Mouse (Mus musculus) midbrain, embryonic 12.5 days (tissue): ENCODE results near the gene Psmd4. TPM values are rescaled to one million over a fixed set of nuclear protein-coding genes. Genes with fewer than 3 reads are reported as not detected.

Source experiments
- ATAC-seq: fragments of 200-750 bp; cut with Nextera tagmentation; 2 replicates; pipeline ENCODE4 v1.8.0; 2017; ENCODE audit warnings: low read depth, moderate TSS enrichment, moderate library complexity; ENCODE audit not compliant: low FRiP score
- H3K27ac ChIP-seq: fragments of 300-500 bp; sonication (generic); replicated peaks from 2 replicates; pipeline ENCODE4 v1.5.1; 2016; ENCODE audit warnings: mild to moderate bottlenecking
- H3K27me3 ChIP-seq: fragments of 300-500 bp; sonication (generic); 2 replicates; pipeline ENCODE4 v1.6.1; 2016; ENCODE audit warnings: mild to moderate bottlenecking
- H3K36me3 ChIP-seq: fragments of 300-500 bp; sonication (generic); 2 replicates; pipeline ENCODE4 v1.6.1; 2016
- H3K4me1 ChIP-seq: fragments of 300-500 bp; sonication (generic); 2 replicates; pipeline ENCODE4 v1.6.1; 2016
- H3K4me2 ChIP-seq: fragments of 300-500 bp; sonication (generic); replicated peaks from 2 replicates; pipeline ENCODE4 v1.6.1; 2016; ENCODE audit warnings: mild to moderate bottlenecking, moderate library complexity
- H3K4me3 ChIP-seq: fragments of 300-500 bp; sonication (generic); 2 replicates; pipeline ENCODE4 v1.5.1; 2016; ENCODE audit warnings: mild to moderate bottlenecking
- H3K9ac ChIP-seq: fragments of 300-500 bp; sonication (generic); replicated peaks from 2 replicates; pipeline ENCODE4 v1.6.1; 2016; ENCODE audit warnings: mild to moderate bottlenecking, moderate library complexity
- H3K9me3 ChIP-seq: fragments of 300-500 bp; sonication (generic); 2 replicates; pipeline ENCODE4 v1.6.1; 2016; ENCODE audit warnings: mild to moderate bottlenecking
- WGBS: fragments of 180-500 bp; shearing (Covaris S2); methylation state at CpG from one replicate; pipeline ENCODE4 v1.1.7; 2016; 5-methylcytosine and 5-hydroxymethylcytosine counted together
- microRNA-seq: library from miRNA; unstranded; fragments of <30 nt; microRNA quantifications from one replicate; pipeline ENCODE4, GENCODE M21; 2017
- polyA plus RNA-seq: library from polyadenylated mRNA; unstranded; fragments of >200 nt; fragmentation: Nextera tagmentation; extraction: Ambion mirVana; gene quantifications from 2 replicates; pipeline ENCODE4 v1.2.1, GENCODE M21; 2016

Psmd4 gene
- polyA plus RNA-seq, 1 experiment from 2014 or later, result 293 TPM

GRCm38 (mm10) chr3:95003273-95003672 lies 39.1 kb downstream of the Psmd4 start:
- no peak overlapping the region for H3K4me3 ChIP-seq
- H3K9ac ChIP-seq, result no peak overlapping the region
- H3K27ac ChIP-seq, result peak overlapping the region; percentile 44; the same call in 1 of the 2 replicates
- peaks cover 85% of the 10 kb centered on the region for H3K36me3 ChIP-seq
- ATAC-seq, result no peak
- peaks cover 17% of the 10 kb centered on the region for H3K4me1 ChIP-seq
- H3K4me2 ChIP-seq, result no peak overlapping the region
- H3K9me3 ChIP-seq, result no peaks in the 10 kb centered on the region
- no peaks in the 10 kb centered on the region for H3K27me3 ChIP-seq

GRCm38 (mm10) chr3:95002569-95002968 lies 39.8 kb downstream of the Psmd4 start:
- H3K4me1 ChIP-seq, result peaks cover 17% of the 10 kb centered on the region
- peak; percentile 65 for ATAC-seq
- H3K4me2 ChIP-seq, result no peak overlapping the region
- H3K9ac ChIP-seq, result no peak overlapping the region
- no peaks in the 10 kb centered on the region for H3K27me3 ChIP-seq
- no peak overlapping the region for H3K4me3 ChIP-seq
- H3K27ac ChIP-seq, result peak overlapping the region; percentile 44
- WGBS, result 67% methylated on average over 4 of the region's 4 CpGs
- H3K36me3 ChIP-seq, result peaks cover 84% of the 10 kb centered on the region
- H3K9me3 ChIP-seq, result no peaks in the 10 kb centered on the region

DNA sequence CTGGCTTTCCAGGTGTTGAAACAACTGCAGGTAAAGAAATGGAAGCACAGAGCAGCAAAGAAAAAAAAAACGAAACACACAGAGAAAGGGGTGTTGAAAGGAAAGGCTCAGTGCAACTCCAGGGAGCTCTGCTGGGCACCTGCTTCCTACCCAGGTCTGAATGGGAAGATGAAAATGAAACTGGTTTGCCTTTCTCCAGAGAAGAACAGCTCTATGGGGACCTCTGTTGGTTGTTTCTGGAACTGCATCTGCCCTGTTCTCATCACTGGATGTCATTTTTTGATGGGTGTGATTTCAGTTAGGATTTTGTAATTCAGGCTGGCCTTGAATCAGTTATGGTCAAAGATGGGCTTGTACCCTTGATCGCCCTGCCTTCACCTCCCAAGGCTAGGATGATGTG lies 45.5 kb downstream of the Psmd4 start:
- Histone ChIP-seq H3K9ac (no peak overlapping the region), H3K4me2 (no peak overlapping the region), H3K4me1 (no peaks in the 10 kb centered on the region), H3K9me3 (no peaks in the 10 kb centered on the region), H3K27ac (no peak overlapping the region), H3K27me3 (no peaks in the 10 kb centered on the region), H3K36me3 (peaks cover 92% of the 10 kb centered on the region), H3K4me3 (no peak overlapping the region)
- 39% methylated on average over 2 of the region's 2 CpGs for WGBS
- no peak for ATAC-seq

DNA sequence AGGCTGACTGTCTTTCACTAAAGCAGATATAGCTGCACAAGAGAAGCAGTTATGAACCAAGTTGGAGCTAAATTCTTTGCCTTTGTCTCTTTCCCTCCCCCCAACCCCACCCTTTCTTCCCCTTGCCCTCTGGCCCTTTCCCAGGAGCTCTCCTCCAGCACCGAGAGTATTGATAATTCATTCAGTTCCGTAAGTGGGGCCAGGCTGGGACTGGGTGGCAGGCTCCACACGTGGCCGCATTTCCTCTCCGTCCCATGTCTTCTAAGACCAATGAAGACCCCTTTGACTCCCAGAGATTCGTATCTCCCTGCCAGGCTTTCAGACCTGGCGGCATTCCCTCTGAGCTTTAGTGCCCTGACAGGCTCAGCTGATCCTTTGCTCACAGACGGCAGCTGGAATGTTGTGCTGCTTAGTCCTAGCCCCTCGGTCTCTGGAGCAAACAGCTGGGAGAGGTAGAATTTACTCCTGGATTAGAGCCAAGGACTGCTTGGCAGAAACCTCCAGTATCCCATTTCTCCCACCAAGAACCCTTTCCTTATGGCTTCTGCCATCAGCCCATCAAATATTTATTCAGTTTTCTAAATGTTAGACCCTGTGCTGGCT lies 53.2 kb downstream of the Psmd4 start:
- no peak overlapping the region for H3K27ac ChIP-seq
- H3K9ac ChIP-seq, result no peak overlapping the region
- no peaks in the 10 kb centered on the region for H3K4me1 ChIP-seq
- no peak for ATAC-seq
- H3K4me2 ChIP-seq, result no peak overlapping the region
- no peak overlapping the region for H3K4me3 ChIP-seq
- no peaks in the 10 kb centered on the region for H3K27me3 ChIP-seq
- no peaks in the 10 kb centered on the region for H3K9me3 ChIP-seq
- peaks cover 76% of the 10 kb centered on the region for H3K36me3 ChIP-seq
- 61% methylated on average over 9 of the region's 9 CpGs for WGBS

GRCm38 (mm10) chr3:94987578-94987977 lies 54.8 kb downstream of the Psmd4 start:
- no peak overlapping the region for H3K4me3 ChIP-seq
- no peaks in the 10 kb centered on the region for H3K4me1 ChIP-seq
- H3K27ac ChIP-seq, result no peak overlapping the region
- no peak overlapping the region for H3K4me2 ChIP-seq
- H3K36me3 ChIP-seq, result peaks cover 70% of the 10 kb centered on the region
- no peaks in the 10 kb centered on the region for H3K27me3 ChIP-seq
- H3K9ac ChIP-seq, result no peak overlapping the region
- no peaks in the 10 kb centered on the region for H3K9me3 ChIP-seq
- ATAC-seq, result no peak

GRCm38 (mm10) chr3:94985513-94985912 lies 56.9 kb downstream of the Psmd4 start:
- Histone ChIP-seq H3K36me3 (peaks cover 71% of the 10 kb centered on the region; the same call in 1 of the 2 replicates), H3K27me3 (no peaks in the 10 kb centered on the region), H3K4me2 (no peak overlapping the region), H3K27ac (no peak overlapping the region), H3K4me3 (no peak overlapping the region), H3K9me3 (no peaks in the 10 kb centered on the region), H3K4me1 (no peaks in the 10 kb centered on the region), H3K9ac (no peak overlapping the region)
- no peak for ATAC-seq
- 92% methylated on average over 2 of the region's 2 CpGs for WGBS

DNA sequence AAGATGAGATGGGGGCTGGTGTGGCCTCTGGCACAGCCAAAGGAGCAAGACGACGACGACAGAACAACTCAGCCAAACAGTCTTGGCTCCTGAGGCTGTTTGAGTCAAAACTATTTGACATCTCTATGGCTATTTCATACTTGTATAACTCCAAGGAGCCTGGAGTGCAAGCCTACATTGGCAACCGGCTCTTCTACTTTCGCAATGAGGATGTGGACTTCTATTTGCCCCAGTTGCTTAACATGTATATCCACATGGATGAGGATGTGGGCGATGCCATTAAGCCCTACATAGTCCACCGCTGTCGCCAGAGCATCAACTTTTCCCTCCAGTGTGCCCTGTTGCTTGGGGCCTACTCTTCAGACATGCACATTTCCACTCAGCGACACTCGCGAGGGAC lies 58.1 kb downstream of the Psmd4 start:
- no peaks in the 10 kb centered on the region for H3K27me3 ChIP-seq
- no peak overlapping the region for H3K9ac ChIP-seq
- H3K4me3 ChIP-seq, result no peak overlapping the region
- ATAC-seq, result no peak
- H3K4me1 ChIP-seq, result no peaks in the 10 kb centered on the region
- H3K4me2 ChIP-seq, result no peak overlapping the region
- H3K36me3 ChIP-seq, result peaks cover 61% of the 10 kb centered on the region; the same call in 1 of the 2 replicates
- no peaks in the 10 kb centered on the region for H3K9me3 ChIP-seq
- H3K27ac ChIP-seq, result no peak overlapping the region
- WGBS, result 89% methylated on average over 11 of the region's 11 CpGs

Small RNA genes lying within 50 kb of the gene (microRNA-seq; reads per million reads assigned to microRNA genes)
- gene Mir7013, result 0.70 reads per million

Other genes starting within 250 kb of the Psmd4 start
- gene Pogz, start 205.0 kb downstream of the Psmd4 start, polyA plus RNA-seq, result 26.5 and 27.1 TPM in 2 replicates
- gene Psmb4, start 155.7 kb downstream of the Psmd4 start, polyA plus RNA-seq, result 307 TPM in 2 replicates
- 4.4 and 4.6 TPM in 2 replicates for gene Selenbp1, start 109.6 kb downstream of the Psmd4 start, polyA plus RNA-seq
- 6.6 and 8.4 TPM in 2 replicates for gene Rfx5, start 88.5 kb downstream of the Psmd4 start, polyA plus RNA-seq
- 23.0 and 25.7 TPM in 2 replicates for gene Pi4kb, start 67.9 kb downstream of the Psmd4 start, polyA plus RNA-seq
- gene Zfp687, start 27.2 kb downstream of the Psmd4 start, polyA plus RNA-seq, result 40.2 and 41.3 TPM in 2 replicates
- 18.3 and 20.5 TPM in 2 replicates for gene Pip5k1a, start 64.3 kb upstream of the Psmd4 start, polyA plus RNA-seq
- gene Vps72, start 68.4 kb upstream of the Psmd4 start, polyA plus RNA-seq, result 250 and 251 TPM in 2 replicates
- 0.84 and 0.89 TPM in 2 replicates for gene Tmod4, start 81.9 kb upstream of the Psmd4 start, polyA plus RNA-seq
- gene Scnm1, start 91.4 kb upstream of the Psmd4 start, polyA plus RNA-seq, result 86.7 and 94.8 TPM in 2 replicates
- 22.5 and 24.4 TPM in 2 replicates for gene Lysmd1, start 91.5 kb upstream of the Psmd4 start, polyA plus RNA-seq
- 2.5 and 3.3 TPM in 2 replicates for gene Tnfaip8l2, start 99.7 kb upstream of the Psmd4 start, polyA plus RNA-seq
- gene Sema6c, start 117.8 kb upstream of the Psmd4 start, polyA plus RNA-seq, result 45.1 and 56.8 TPM in 2 replicates
- 11.0 and 11.6 TPM in 2 replicates for gene Gabpb2, start 175.3 kb upstream of the Psmd4 start, polyA plus RNA-seq
- 91.0 and 93.9 TPM in 2 replicates for gene Cdc42se1, start 186.1 kb upstream of the Psmd4 start, polyA plus RNA-seq
- 101 and 106 TPM in 2 replicates for gene Mllt11, start 189.6 kb upstream of the Psmd4 start, polyA plus RNA-seq
- gene Gm128, start 199.0 kb upstream of the Psmd4 start, polyA plus RNA-seq, result 0.26 TPM in 1 of 2 replicates, not detected in the other
- 0.33 and 0.38 TPM in 2 replicates for gene Bnipl, start 208.6 kb upstream of the Psmd4 start, polyA plus RNA-seq
- gene Mindy1, start 238.7 kb upstream of the Psmd4 start, polyA plus RNA-seq, result 46.6 and 47.6 TPM in 2 replicates
- 33.1 and 35.7 TPM in 2 replicates for gene Prune1, start 239.5 kb upstream of the Psmd4 start, polyA plus RNA-seq